Mouse (Mus musculus) megakaryocyte-erythroid progenitor cell, adult 5-6 weeks (primary cell): ENCODE data around the gene Uck2. TPM values are rescaled to one million over a fixed set of nuclear protein-coding genes. Genes with fewer than 3 reads are reported as not detected.
A peak's percentile ranks its signal among the peaks of the same experiment; 100 is the strongest.

Experiments
- ATAC-seq: replicated peaks from 2 replicates; pipeline ENCODE4 v1.8.0; 2016; ENCODE audit warnings: mild to moderate bottlenecking, inconsistent platforms; ENCODE audit not compliant: severe bottlenecking, poor library complexity, low FRiP score, low TSS enrichment
- total RNA-seq, 2 experiments: library from RNA; stranded (forward) in 1 of 2; stranded (reverse) in 1 of 2; fragments of 200-1000, 215-1000 nt in 1 of 2; fragments of >200 nt in 1 of 2; fragmentation: Nextera tagmentation in 1 of 2; gene quantifications; 2 replicates each; pipeline ENCODE4 v1.2.3; 2014 to 2017

Uck2 gene
- total RNA-seq, 2 experiments from 2014 or later, result 187 to 238 TPM

DNA sequence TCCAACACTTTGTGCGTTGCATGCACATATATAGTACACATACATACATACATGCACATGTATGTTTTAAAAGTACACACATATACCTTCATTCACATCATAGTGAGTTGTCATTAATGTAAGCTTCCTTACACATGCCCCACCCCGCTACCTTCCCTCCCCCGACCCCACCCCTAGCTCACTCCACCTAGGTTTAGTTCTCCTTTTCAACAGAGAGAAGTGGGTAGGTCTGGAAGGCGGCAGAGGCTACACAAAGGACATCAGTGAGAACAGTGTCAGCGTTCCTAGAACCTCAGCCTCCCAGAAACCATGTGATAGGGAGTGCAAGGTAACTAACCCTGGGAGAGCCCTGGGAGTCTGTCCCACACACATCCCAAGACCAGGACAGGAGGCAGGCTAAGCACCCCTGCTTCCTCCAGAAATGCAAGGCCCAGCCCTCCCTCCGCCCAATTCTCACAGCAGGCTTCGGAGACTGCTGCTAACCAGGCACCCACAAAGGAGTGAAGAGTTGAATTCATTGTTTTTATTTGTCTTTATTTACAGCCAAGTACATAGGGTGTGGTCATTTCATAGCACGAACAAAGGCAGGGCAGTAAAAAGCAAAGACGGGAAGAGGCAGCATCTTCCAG lies 62.6 kb downstream of the Uck2 start:
- ATAC-seq, result no peak

DNA sequence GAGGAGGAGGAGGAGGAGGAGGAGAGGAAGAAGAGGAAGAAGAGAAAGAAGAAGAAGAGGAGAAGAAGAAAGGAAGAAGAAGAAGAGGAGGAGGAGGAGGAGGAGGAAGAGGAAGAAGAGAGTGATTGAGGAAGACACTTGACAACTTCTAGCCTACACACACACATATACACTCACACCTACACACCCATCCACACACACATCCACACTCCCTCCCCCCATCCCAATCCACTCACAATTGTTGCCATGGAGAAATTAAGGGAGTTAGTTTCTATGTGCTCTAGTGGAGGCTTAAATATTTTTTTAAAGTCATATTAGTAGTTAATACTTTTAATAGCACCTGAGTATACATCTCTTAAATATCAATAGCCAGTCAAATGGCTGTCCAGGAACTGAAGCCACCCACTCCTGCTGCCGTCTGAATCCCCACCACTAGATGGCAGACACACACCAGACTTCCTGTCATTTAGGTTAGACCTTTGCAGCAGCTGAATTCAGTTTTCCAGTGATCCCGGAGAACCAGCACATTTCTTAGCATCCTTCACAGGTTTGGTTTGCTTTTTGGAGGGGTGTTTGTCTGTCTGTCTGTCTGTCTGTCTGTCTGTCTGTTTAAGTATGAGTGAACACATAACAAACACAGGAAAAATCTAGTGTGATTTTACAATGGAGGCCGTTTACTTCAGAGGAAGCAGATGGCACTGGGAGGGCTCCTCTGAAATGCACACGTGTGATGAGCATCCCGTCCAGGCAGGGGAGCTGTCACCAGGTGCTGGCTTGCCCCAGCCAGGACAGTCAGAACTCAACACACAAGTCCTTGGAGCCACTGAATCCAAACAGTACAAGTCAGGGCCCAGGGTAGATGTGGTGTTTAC lies 64.6 kb downstream of the Uck2 start:
- ATAC-seq, result peak; percentile 76

DNA sequence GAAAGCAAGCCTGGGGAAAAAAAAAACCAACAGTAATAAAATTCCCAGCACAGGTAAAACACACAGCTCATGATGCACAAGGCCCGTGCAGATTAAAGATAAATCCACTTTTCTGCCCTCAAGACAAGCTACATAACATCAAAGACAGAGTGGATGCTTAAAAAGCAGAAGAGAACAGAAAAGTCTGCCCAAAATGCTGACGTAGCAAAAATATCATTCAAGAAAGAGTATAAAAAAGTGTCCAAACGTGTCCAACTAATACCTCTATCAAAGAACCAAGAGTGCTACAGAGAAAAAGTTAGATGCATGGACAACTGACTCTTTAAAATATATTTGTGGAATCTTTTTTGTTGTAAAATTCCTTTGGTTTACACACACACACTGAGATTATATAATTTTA lies 69.7 kb downstream of the Uck2 start:
- ATAC-seq, result no peak

DNA sequence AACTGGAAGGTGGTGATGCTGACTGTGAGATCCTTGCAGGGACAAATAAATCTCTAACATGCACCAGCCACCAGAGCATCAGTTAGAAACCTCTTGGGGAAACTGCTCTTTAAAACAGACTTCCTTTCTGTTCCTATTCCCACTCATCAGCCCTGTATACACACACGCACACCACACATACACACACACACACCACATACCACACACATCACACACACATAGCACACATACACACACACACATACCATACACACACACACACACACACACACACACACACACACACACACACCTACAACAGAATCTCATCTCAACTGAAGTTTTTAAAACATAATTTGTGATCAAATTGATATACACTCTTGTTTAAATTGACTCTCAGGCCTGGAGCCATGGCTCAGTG lies 72.4 kb downstream of the Uck2 start:
- ATAC-seq, result no peak

DNA sequence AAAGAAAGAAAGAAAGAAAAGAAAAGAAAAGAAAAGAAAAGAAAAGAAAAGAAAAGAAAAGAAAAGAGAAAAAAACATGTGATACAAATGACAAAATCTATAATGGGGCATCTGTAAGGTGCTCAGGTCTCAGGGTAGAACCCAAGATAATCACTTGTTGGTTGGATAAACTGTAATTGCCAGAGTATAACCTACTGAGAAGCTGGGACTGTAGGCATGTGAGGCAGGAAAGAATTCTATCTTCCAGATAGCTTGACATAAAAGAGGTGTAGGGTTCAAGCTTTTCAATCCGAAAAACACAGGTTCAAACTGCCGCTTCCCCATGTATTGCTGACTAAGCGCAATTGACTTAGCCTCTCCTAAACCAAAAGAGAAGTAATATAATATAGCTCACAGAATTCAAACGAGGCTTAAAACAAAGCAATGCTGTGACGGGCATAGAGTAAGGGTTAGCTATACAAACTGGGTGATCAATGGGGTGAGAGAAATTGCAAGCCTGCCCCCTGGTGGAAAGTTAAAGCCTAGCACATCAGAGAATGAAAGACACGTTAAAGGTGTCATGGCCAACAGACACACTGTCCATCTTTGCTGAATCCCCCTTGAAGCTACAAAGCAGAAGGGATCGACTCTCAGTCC lies 73.0 kb downstream of the Uck2 start:
- peak; percentile 89 for ATAC-seq

DNA sequence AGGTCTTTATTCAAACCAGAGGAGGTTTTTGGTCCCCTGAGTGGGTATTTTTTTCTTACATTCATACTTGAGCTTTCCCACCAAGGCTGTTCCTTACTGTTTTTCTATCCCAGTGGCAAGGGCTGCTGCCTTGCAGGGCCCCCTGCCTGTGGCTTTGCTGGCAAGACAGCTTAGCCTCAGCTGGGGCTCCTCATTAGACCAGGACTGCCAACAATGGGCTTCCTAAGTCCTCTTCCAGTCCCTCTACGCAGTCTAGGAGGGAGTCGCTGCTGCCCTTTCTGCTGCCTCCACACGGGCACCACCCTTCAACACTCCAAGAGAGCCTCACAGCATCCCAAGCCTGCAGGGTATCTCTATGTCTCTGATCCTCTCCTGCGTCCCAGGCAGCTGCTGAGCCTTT lies 76.3 kb downstream of the Uck2 start:
- no peak for ATAC-seq

DNA sequence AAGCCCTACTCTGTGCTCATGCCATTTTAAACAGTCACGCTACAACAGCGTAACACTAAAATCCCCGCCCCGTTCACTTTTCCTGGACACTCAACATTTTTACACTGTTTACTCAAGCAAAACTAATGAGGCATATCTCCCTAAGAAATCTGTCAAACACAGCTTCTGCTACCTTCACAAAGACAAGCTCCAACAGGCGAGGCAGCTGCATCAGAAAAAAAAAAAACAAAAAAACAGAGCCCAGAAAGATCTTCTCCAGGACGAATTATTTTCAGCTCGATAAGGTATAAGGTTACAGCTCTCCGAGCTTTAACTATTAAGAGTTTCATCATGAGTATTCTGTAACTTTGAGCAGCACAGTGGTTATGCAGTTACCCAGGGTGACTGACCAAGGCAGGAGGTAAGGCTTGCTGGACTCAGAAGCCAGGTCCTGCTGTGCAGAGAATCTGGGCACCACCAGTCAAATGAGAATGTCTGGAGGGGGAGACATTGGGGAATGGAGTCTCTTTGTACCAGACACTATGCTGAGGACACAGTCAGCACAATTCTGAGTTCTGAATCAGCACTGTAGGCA lies 79.9 kb downstream of the Uck2 start:
- no peak for ATAC-seq

DNA sequence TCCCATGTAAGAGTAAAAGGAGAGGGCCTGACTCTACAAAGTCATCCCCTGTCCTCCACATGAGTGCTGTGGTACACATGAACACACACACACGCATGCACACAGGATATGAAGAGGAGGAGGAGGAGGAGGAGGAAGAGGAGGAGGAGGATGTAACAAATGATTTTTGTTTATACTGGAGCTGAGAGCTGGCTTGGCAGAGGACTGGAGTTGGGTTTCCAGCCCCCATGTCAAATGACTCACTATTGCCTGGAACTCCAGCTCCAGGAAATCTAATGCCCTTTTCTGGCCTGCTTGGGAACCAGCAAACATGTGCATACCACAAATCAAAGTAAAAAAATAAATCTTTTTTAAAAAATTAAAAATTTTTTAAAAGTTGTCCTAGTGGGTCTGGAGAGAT lies 80.7 kb downstream of the Uck2 start:
- no peak for ATAC-seq

DNA sequence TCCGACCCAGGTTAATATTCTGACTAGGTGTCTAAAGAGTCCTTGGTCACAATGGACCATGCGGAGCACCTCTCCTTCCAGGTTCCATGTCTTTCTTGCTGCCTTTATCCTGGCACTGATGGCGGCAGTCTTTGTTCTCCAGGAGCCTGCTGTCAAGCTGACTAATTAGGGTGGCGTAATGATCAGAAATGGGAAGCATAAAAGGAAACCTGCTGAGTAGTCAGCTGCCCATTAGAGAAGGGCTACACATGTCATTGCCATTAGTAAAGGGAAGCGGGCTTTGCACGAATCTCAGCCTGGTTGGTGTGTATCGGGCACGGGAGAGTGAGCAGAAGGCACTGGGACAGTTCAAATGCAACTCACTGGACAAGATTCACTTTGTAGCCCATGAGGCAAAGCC lies 90.4 kb downstream of the Uck2 start:
- no peak for ATAC-seq

DNA sequence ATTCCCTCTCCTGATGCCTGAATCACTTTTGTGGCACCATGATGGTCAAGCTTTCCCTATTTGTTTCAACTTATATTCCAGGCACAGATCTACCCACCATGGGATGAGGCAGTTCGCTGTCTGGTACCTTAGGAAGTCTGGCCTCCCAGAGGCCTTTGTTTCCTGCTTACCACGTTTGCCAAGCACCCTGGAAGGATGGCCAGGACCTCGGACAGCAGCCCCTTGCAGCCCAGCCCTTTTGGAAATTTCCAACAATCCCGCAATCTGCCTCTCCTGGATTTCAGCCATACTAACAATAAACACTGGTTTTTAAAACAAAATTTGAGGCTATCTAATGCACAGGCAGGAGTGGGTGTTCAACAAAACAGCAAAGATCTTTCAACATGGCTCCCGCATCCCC lies 97.3 kb downstream of the Uck2 start:
- no peak for ATAC-seq

DNA sequence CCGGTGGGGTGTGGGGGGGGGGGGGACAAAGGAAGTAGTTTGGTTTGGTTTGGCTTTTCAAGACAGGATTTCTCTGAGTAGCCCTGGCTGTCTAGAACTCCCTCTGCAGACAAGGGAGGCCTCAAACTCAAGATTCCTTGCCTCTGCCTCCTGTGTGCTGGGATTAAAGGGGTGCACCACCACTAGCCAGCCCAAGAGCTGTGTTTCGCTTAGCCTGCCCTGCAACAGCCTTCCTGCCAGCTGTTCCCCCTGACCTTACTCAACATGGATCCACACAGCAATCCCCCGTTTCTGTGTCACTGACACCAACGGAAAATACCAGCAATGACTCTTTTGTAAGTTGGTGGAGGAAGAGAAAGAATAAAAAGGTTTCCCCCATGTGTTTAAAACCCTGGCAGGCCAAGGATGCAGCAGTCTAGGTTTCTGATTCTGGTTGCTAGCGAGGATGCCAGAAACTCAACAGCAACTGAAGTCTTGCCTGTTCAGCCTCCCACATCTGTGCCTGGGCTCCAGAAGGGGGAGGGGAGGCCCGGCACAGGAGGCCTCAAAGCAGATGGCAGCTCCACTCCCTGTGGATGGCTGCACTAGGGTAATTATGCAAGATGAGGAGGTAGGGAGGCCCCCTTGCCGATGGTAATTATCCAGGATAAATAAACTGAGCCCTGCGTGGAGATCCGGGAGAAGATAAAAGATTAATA lies 103.1 kb downstream of the Uck2 start:
- ATAC-seq, result no peak

Other genes starting within 250 kb of the Uck2 start
- 89.8 and 97.2 TPM in 2 replicates for gene Tmco1, start 23.1 kb upstream of the Uck2 start, total RNA-seq (2014; fragmentation: Nextera tagmentation)
- 150 and 178 TPM in 2 replicates for gene Tmco1, start 23.1 kb upstream of the Uck2 start, total RNA-seq (2017)
- gene Aldh9a1, start 64.7 kb upstream of the Uck2 start, total RNA-seq (2014; fragmentation: Nextera tagmentation), result 43.2 and 49.4 TPM in 2 replicates
- 29.1 and 42.8 TPM in 2 replicates for gene Aldh9a1, start 64.7 kb upstream of the Uck2 start, total RNA-seq (2017)
- gene Mgst3, start 108.5 kb upstream of the Uck2 start, total RNA-seq (2014; fragmentation: Nextera tagmentation), result 36.8 and 53.5 TPM in 2 replicates
- 17.8 and 43.6 TPM in 2 replicates for gene Mgst3, start 108.5 kb upstream of the Uck2 start, total RNA-seq (2017)
- gene Lrrc52, start 181.5 kb upstream of the Uck2 start, total RNA-seq (2014; fragmentation: Nextera tagmentation), result not detected in 2 replicates
- 0.50 and 1.2 TPM in 2 replicates for gene Lrrc52, start 181.5 kb upstream of the Uck2 start, total RNA-seq (2017)